8 mouse cellular contexts compared by ENCODE assay signal in the genomic region with DNA sequence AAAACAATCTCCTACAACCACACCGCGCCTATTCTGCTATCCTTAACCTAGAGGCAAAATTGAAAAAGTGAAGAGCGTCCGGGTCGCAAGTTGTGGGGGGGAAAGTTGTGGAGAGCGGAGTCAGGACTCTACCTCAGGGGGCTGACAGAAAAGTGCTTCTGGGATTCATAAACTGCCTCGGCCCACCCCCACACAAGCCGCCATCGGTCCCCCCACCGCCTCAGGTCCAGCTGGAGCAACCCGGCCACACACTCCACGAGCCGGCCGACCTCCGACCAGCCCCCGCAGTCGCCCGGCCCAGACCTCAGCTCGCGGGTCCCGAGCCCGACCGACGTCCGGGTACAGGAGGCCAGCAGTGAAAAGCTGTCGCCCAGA. TPM values are rescaled to one million over a fixed set of nuclear protein-coding genes. Genes with fewer than 3 reads are reported as not detected.
DNase-seq lines count a peak whose midpoint lies in the region; ATAC-seq and TF ChIP-seq lines count a peak whose summit lies in the region.

No protein-coding gene starts in this region.

- peak overlapping the region; percentile 63 for H3K9ac ChIP-seq in CH12.LX (ENCODE audit: insufficient read depth, low read depth)
- peak overlapping the region; percentile 47 for H3K9ac ChIP-seq in forebrain, embryonic 11.5 days (ENCODE audit: low read length)
- H3K9ac ChIP-seq in liver, embryonic 14.5 days (replicated peaks): peak overlapping the region; percentile 89

- DNase-seq in CH12.LX (ENCODE audit: extremely low read depth): peak; percentile 35
- no peak for DNase-seq in forebrain, embryonic 11.5 days (ENCODE audit: low spot score)
- DNase-seq in liver, embryonic 14.5 days (ENCODE audit: low read depth in 3 of 3, low spot score in 3 of 3): peak in 2 of 3 experiments; percentile 7 to 28
- DNase-seq in right cerebral cortex, postnatal 10 days (ENCODE audit: low spot score in 2 of 2): no peak
- DNase-seq in frontal cortex, postnatal 14 days (ENCODE audit: low spot score in 2 of 2): no peak
- no peak for DNase-seq in cerebellum, postnatal 4 days (ENCODE audit: low spot score in 2 of 2)

- H3K4me1 ChIP-seq in erythroblast, embryonic 14.5 days (ENCODE audit: control insufficient read depth): peaks cover 20% of the 10 kb centered on the region
- peaks cover 0 to 27% of the 10 kb centered on the region in 2 experiments; a peak in 3 of 4 replicates for H3K4me1 ChIP-seq in CH12.LX (ENCODE audit: control insufficient read depth in 1 of 2, insufficient read depth in 2 of 2)
- H3K4me1 ChIP-seq in forebrain, embryonic 11.5 days (replicated peaks; ENCODE audit: control insufficient read depth, insufficient read depth, low read length): peaks cover 7% of the 10 kb centered on the region
- peaks cover 10% of the 10 kb centered on the region in 2 experiments; a peak in 3 of 4 replicates for H3K4me1 ChIP-seq in liver, embryonic 14.5 days (replicated peaks; ENCODE audit: control insufficient read depth in 2 of 2, insufficient read depth in 2 of 2, low read length in 1 of 2)

- H3K36me3 ChIP-seq in erythroblast, embryonic 14.5 days (ENCODE audit: control insufficient read depth): peaks cover under 1% of the 10 kb centered on the region
- H3K36me3 ChIP-seq in CH12.LX (replicated peaks in 1 of 2; ENCODE audit: control insufficient read depth in 1 of 2, insufficient read depth in 1 of 2, low read length in 1 of 2): peaks cover 0 to 5% of the 10 kb centered on the region in 2 experiments
- no peaks in the 10 kb centered on the region for H3K36me3 ChIP-seq in forebrain, embryonic 11.5 days (ENCODE audit: control insufficient read depth, insufficient read depth, low read length)
- H3K36me3 ChIP-seq in liver, embryonic 14.5 days (replicated peaks; ENCODE audit: control insufficient read depth, insufficient read depth, low read depth): no peaks in the 10 kb centered on the region; the same call in 1 of the 2 replicates

- in situ Hi-C loops in CH12.LX (cut with MboI; ENCODE audit: low pct_ligation_motif_present, low pct_unique_long_range_greater_than_20kb, low sequenced_read_pairs): no loop called here

- ATAC-seq in erythroblast, adult 5-6 weeks (replicated peaks; ENCODE audit: low FRiP score, poor library complexity, severe bottlenecking): no peak; the same call in 1 of the 2 replicates
- ATAC-seq in forebrain, embryonic 11.5 days (replicated peaks; ENCODE audit: low FRiP score): peak; percentile 78; the same call in 1 of the 2 replicates
- ATAC-seq in liver, embryonic 14.5 days (ENCODE audit: insufficient read depth): peak; percentile 40

- no peak for TF ChIP-seq EP300 in CH12.LX (IDR thresholded peaks at IDR 0.05; ENCODE audit: low read length)
- no peak for TF ChIP-seq EP300 in liver, embryonic 14.5 days (IDR thresholded peaks at IDR 0.05; ENCODE audit: low read depth)

- H3K27ac ChIP-seq in CH12.LX (ENCODE audit: insufficient read depth, low read depth): peak overlapping the region; percentile 58; the same call in 1 of the 2 replicates
- H3K27ac ChIP-seq in forebrain, embryonic 11.5 days (ENCODE audit: low read depth, low read length): peak overlapping the region; percentile 14; the same call in 1 of the 2 replicates
- peak overlapping the region; percentile 80 for H3K27ac ChIP-seq in liver, embryonic 14.5 days

- no peak for TF ChIP-seq POLR2A in CH12.LX (IDR thresholded peaks at IDR 0.05; ENCODE audit: low read depth, low read length)

- TF ChIP-seq CTCF in CH12.LX (conservative IDR thresholded peaks at IDR 0.05 in 1 of 2, IDR thresholded peaks at IDR 0.05 in 1 of 2; ENCODE audit: low read depth in 2 of 2, low read length in 2 of 2): no peak
- TF ChIP-seq CTCF in liver, embryonic 14.5 days (IDR thresholded peaks at IDR 0.05; ENCODE audit: low read depth): no peak

- H3K4me3 ChIP-seq in erythroblast, embryonic 14.5 days (replicated peaks): peak overlapping the region; percentile 80
- peak overlapping the region; percentile 81 to 91 (median 88) for H3K4me3 ChIP-seq in CH12.LX (replicated peaks in 1 of 3; ENCODE audit: low read depth in 2 of 3, low read length in 2 of 3, poor library complexity in 1 of 3)
- H3K4me3 ChIP-seq in forebrain, embryonic 11.5 days (ENCODE audit: low read depth, low read length): peak overlapping the region; percentile 80
- peak overlapping the region; percentile 83 to 88 for H3K4me3 ChIP-seq in liver, embryonic 14.5 days (ENCODE audit: insufficient read depth in 1 of 2, low read depth in 2 of 2, low read length in 2 of 2)

- no peak for TF ChIP-seq RAD21 in CH12.LX (IDR thresholded peaks at IDR 0.05; ENCODE audit: low read depth, low read length)

- peaks cover 37% of the 10 kb centered on the region for H3K79me2 ChIP-seq in CH12.LX (replicated peaks; ENCODE audit: control insufficient read depth, extremely low read depth, insufficient read depth, poor library complexity, severe bottlenecking)

- no peaks in the 10 kb centered on the region for H3K9me3 ChIP-seq in erythroblast, embryonic 14.5 days (ENCODE audit: control insufficient read depth, low read length)
- H3K9me3 ChIP-seq in CH12.LX (replicated peaks; ENCODE audit: low read length): no peaks in the 10 kb centered on the region
- H3K9me3 ChIP-seq in forebrain, embryonic 11.5 days (ENCODE audit: control insufficient read depth, low read length): no peaks in the 10 kb centered on the region
- no peaks in the 10 kb centered on the region for H3K9me3 ChIP-seq in liver, embryonic 14.5 days (ENCODE audit: control insufficient read depth, low read length)

- WGBS in forebrain, embryonic 11.5 days: under 1% methylated on average over 25 of the region's 26 CpGs
- under 1% methylated on average over 26 of the region's 26 CpGs for WGBS in liver, embryonic 14.5 days (ENCODE audit: insufficient replicate concordance)

- no peaks in the 10 kb centered on the region for H3K27me3 ChIP-seq in erythroblast, embryonic 14.5 days (ENCODE audit: control insufficient read depth)
- H3K27me3 ChIP-seq in CH12.LX (replicated peaks): no peaks in the 10 kb centered on the region
- no peaks in the 10 kb centered on the region for H3K27me3 ChIP-seq in forebrain, embryonic 11.5 days (ENCODE audit: control insufficient read depth, insufficient read depth, low read length)
- no peaks in the 10 kb centered on the region for H3K27me3 ChIP-seq in liver, embryonic 14.5 days (ENCODE audit: control insufficient read depth, insufficient read depth, low read length)

- dilution Hi-C loops in CH12.LX (cut with MboI; ENCODE audit: extremely low pct_ligation_motif_present, extremely low pct_unique_long_range_greater_than_20kb, low sequenced_read_pairs): no loop called here

- peak overlapping the region; percentile 94; the same call in 1 of the 2 replicates for H3K4me2 ChIP-seq in CH12.LX (ENCODE audit: insufficient read depth, low read depth, poor library complexity, severe bottlenecking)
- peak overlapping the region; percentile 54 for H3K4me2 ChIP-seq in forebrain, embryonic 11.5 days (ENCODE audit: low read depth, low read length, severe bottlenecking)
- peak overlapping the region; percentile 94 for H3K4me2 ChIP-seq in liver, embryonic 14.5 days (ENCODE audit: low read depth)

TF ChIP-seq in CH12.LX, 34 proteins besides CTCF, POLR2A, EP300 and RAD21:
- TF ChIP-seq NELFE (IDR thresholded peaks at IDR 0.05; ENCODE audit: low read depth, low read length) (no peak), MAX (IDR thresholded peaks at IDR 0.05; ENCODE audit: low read length) (peak; percentile 57; the same call in 1 of the 2 replicates), USF2 (conservative IDR thresholded peaks at IDR 0.05; ENCODE audit: low read depth, low read length) (no peak), CHD1 (IDR thresholded peaks at IDR 0.05; ENCODE audit: low read depth, low read length) (no peak), TCF12 (IDR thresholded peaks at IDR 0.05; ENCODE audit: low read depth, low read length) (no peak), KAT2A (IDR thresholded peaks at IDR 0.05; ENCODE audit: insufficient replicate concordance, low read length) (no peak), IRF4 (IDR thresholded peaks at IDR 0.05; ENCODE audit: low read depth, low read length) (no peak), UBTF (IDR thresholded peaks at IDR 0.05; ENCODE audit: low read depth, low read length) (peak; percentile 64), CHD2 (IDR thresholded peaks at IDR 0.05; ENCODE audit: low read length) (no peak)
TF ChIP-seq in CH12.LX: peak in this region for 2.

RNA-seq across cellular contexts. Expression of a gene that starts 0.4 kb away (rescaled TPM):
- polyA plus RNA-seq in erythroblast, embryonic 14.5 days (2012): 0.22 and 0.31 TPM in 2 replicates
- 120 and 152 TPM in 2 replicates for total RNA-seq in erythroblast, adult 5-6 weeks (2015; ENCODE audit: low replicate concordance)
- total RNA-seq in erythroblast, adult 5-6 weeks (2017; ENCODE audit: low replicate concordance): 119 and 130 TPM in 2 replicates
- 10.8 and 14.8 TPM in 2 replicates for total RNA-seq in CH12.LX (2012; rRNA removed)
- total RNA-seq in CH12.LX (2014; rRNA removed): 19.6 and 28.7 TPM in 2 replicates
- polyA plus RNA-seq in CH12.LX (2012; ENCODE audit: insufficient read length, low read depth): 6.9 and 8.0 TPM in 2 replicates
- 22.6 and 24.6 TPM in 2 replicates for polyA plus RNA-seq in forebrain, embryonic 11.5 days (2014; fragmentation: Nextera tagmentation; extraction: Ambion mirVana)
- 5.6 and 9.7 TPM in 2 replicates for polyA plus RNA-seq in liver, embryonic 14.5 days (2012; rRNA removed)
- polyA plus RNA-seq in liver, embryonic 14.5 days (2014; fragmentation: Nextera tagmentation; extraction: Ambion mirVana): 19.1 and 19.7 TPM in 2 replicates

RNA-seq across cellular contexts. Expression of a gene that starts 0.5 kb away (rescaled TPM):
- 0.38 and 0.61 TPM in 2 replicates for polyA plus RNA-seq in erythroblast, embryonic 14.5 days (2012)
- 16.7 and 18.1 TPM in 2 replicates for total RNA-seq in erythroblast, adult 5-6 weeks (2015; ENCODE audit: low replicate concordance)
- 16.6 and 19.8 TPM in 2 replicates for total RNA-seq in erythroblast, adult 5-6 weeks (2017; ENCODE audit: low replicate concordance)
- total RNA-seq in CH12.LX (2012; rRNA removed): 21.6 and 21.8 TPM in 2 replicates
- total RNA-seq in CH12.LX (2014; rRNA removed): 20.9 and 22.7 TPM in 2 replicates
- polyA plus RNA-seq in CH12.LX (2012; ENCODE audit: insufficient read length, low read depth): 18.9 and 23.7 TPM in 2 replicates
- 57.8 and 61.9 TPM in 2 replicates for polyA plus RNA-seq in forebrain, embryonic 11.5 days (2014; fragmentation: Nextera tagmentation; extraction: Ambion mirVana)
- 7.6 and 9.8 TPM in 2 replicates for polyA plus RNA-seq in liver, embryonic 14.5 days (2012; rRNA removed)
- polyA plus RNA-seq in liver, embryonic 14.5 days (2014; fragmentation: Nextera tagmentation; extraction: Ambion mirVana): 11.8 and 13.8 TPM in 2 replicates

Comparison
In these comparisons a context has a peak if more than half of its experiments do, and no peak if none do; other contexts are left out.
1. DNase-seq: peak in CH12.LX (single experiment) and liver, embryonic 14.5 days (2 of 3); none in forebrain, embryonic 11.5 days (single experiment), right cerebral cortex, postnatal 10 days (0 of 2), frontal cortex, postnatal 14 days (0 of 2) and cerebellum, postnatal 4 days (0 of 2).
2. H3K27ac ChIP-seq: peak in every context shown above with its lines; median percentile 80 in liver, embryonic 14.5 days; 58 in CH12.LX; 14 in forebrain, embryonic 11.5 days.
3. Peak in every context shown above with its lines, with median percentiles within 50 percentile points of each other: H3K4me3 ChIP-seq, H3K4me2 ChIP-seq and H3K9ac ChIP-seq.